45 mouse cellular contexts compared by ENCODE assay signal in genomic region chr1:130698601-130699000, GRCm38 (mm10). TPM values are rescaled to one million over a fixed set of nuclear protein-coding genes. Genes with fewer than 3 reads are reported as not detected.
"Had no signal": no experiment of that assay in that cellular context is flagged by ENCODE, and none has a peak within 500 bp of the region (broad histone marks: within the 10 kb centered on the region; RNA-seq: fewer than 3 reads in every experiment).

No protein-coding gene starts in this region.

- H3K4me1 ChIP-seq: heart, embryonic 12.5 days; heart, embryonic 13.5 days; heart, embryonic 15.5 days; hindbrain, embryonic 10.5 days; hindbrain, embryonic 12.5 days; hindbrain, embryonic 13.5 days; hindbrain, embryonic 15.5 days; intestine, embryonic 15.5 days; kidney, embryonic 15.5 days had no signal

- H3K27me3 ChIP-seq: heart, embryonic 12.5 days; heart, embryonic 13.5 days; heart, embryonic 15.5 days; hindbrain, embryonic 12.5 days; hindbrain, embryonic 13.5 days; hindbrain, embryonic 15.5 days; intestine, embryonic 15.5 days; kidney, embryonic 15.5 days had no signal

- H3K9me3 ChIP-seq: heart, embryonic 12.5 days; heart, embryonic 13.5 days; heart, embryonic 15.5 days; hindbrain, embryonic 10.5 days; hindbrain, embryonic 12.5 days; hindbrain, embryonic 13.5 days; hindbrain, embryonic 15.5 days; intestine, embryonic 15.5 days; kidney, embryonic 15.5 days had no signal

- H3K4me3 ChIP-seq: heart, embryonic 12.5 days; heart, embryonic 13.5 days; heart, embryonic 15.5 days; hindbrain, embryonic 10.5 days; hindbrain, embryonic 12.5 days; hindbrain, embryonic 13.5 days; hindbrain, embryonic 15.5 days; intestine, embryonic 15.5 days; kidney, embryonic 15.5 days; layer of hippocampus, adult 2 months; left cerebral cortex, adult 2 months had no signal

- DNase-seq: heart, postnatal 10 days; heart, postnatal 14 days; heart, postnatal 4 days; kidney, adult 11 months; kidney, adult 18-20 months; kidney, adult 2 months; kidney, adult 8-10 months; kidney, adult 9 months; kidney, postnatal 10 days; kidney, postnatal 14 days; kidney, postnatal 25 days; kidney, postnatal 36 days; kidney, postnatal 4 days; layer of hippocampus, adult 9-11 months; layer of hippocampus, postnatal 36 days had no signal

- H3K27ac ChIP-seq: heart, embryonic 13.5 days; heart, embryonic 15.5 days; hindbrain, embryonic 10.5 days; hindbrain, embryonic 12.5 days; hindbrain, embryonic 13.5 days; hindbrain, embryonic 14.5 days; hindbrain, embryonic 15.5 days; hindbrain, postnatal 0 days; intestine, embryonic 15.5 days; kidney, embryonic 15.5 days; kidney, postnatal 0 days; left cerebral cortex, adult 2 months had no signal

RNA-seq across cellular contexts. Expression of gene Gm29427, which starts 17.0 kb away (rescaled TPM):
- total RNA-seq: heart, postnatal 10 days; heart, postnatal 14 days; heart, postnatal 4 days; hematopoietic stem cell, adult 5-6 weeks; hindbrain, postnatal 0 days; layer of hippocampus, adult 18-20 months; layer of hippocampus, adult 2 months; layer of hippocampus, postnatal 10 days; layer of hippocampus, postnatal 36 days; left cerebral cortex, adult 18-20 months; left cerebral cortex, adult 2 months had no signal
- polyA plus RNA-seq: heart, embryonic 11.5 days; heart, embryonic 12.5 days; heart, embryonic 13.5 days; heart, embryonic 14.5 days; heart, embryonic 15.5 days; heart, embryonic 16.5 days; heart, postnatal 0 days; hindbrain, embryonic 10.5 days; hindbrain, embryonic 11.5 days; hindbrain, embryonic 14.5 days; hindbrain, embryonic 15.5 days; hindbrain, embryonic 16.5 days; hindbrain, postnatal 0 days; inflammation-experienced regulatory T-cells, adult 6 months; intestine, embryonic 14.5 days; intestine, embryonic 15.5 days; kidney, adult 2 months; kidney, embryonic 14.5 days; kidney, embryonic 15.5 days; kidney, embryonic 16.5 days; kidney, postnatal 0 days; large intestine, adult 2 months had no signal

RNA-seq across cellular contexts. Expression of gene C4bp, which starts 37.2 kb away (rescaled TPM):
- total RNA-seq: heart, postnatal 10 days; heart, postnatal 14 days; heart, postnatal 4 days; hematopoietic stem cell, adult 5-6 weeks; hindbrain, postnatal 0 days; left cerebral cortex, adult 18-20 months; left cerebral cortex, adult 2 months; left cerebral cortex, adult 8-10 months had no signal
- polyA plus RNA-seq: heart, embryonic 11.5 days; heart, embryonic 12.5 days; heart, embryonic 13.5 days; heart, embryonic 14.5 days; heart, embryonic 15.5 days; heart, embryonic 16.5 days; heart, postnatal 0 days; hindbrain, embryonic 10.5 days; hindbrain, embryonic 11.5 days; hindbrain, embryonic 12.5 days; hindbrain, embryonic 13.5 days; hindbrain, embryonic 14.5 days; hindbrain, embryonic 15.5 days had no signal
